Mouse (Mus musculus): ENCODE data around the gene Lgr5.

DNA sequence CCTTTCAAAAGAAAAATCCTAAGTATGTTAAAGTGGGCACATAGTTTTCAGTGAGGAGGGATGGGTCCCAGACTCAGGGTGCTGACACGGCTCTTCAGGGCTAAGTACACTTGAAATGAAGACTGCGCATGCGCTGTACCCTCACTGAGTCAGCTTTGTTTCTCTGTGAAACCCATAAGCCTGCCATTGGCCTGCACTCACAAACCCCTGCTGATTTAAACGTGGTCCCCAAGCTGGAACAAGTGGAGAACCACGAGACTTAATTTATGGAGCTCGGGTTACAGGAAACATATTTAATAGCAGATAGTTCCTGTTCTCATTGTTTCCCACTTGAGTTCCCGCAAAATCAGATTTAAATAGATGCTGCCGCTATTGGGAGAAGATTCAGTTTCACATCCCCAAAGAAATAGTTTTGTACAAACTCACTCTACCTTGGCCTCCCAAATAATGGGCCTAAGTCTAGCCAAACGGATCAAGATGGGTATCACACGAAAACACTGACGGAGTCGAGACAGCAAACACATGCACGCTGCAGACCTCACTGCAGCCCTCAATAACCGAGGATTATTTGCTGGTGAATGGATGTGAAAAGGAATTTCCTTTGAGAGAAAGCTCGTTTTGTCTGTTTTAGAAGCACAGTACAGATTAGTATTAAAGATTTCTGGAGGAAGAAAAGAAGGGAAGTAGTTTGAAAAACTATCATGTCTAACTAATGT is 36.5 kb upstream of the Lgr5 start:
- TF ChIP-seq CTCF (conservative IDR thresholded peaks at IDR 0.05 in 1 of 2, IDR thresholded peaks at IDR 0.05 in 1 of 2; ENCODE audit: low read depth in 2 of 2, low read length in 2 of 2) (no peak), MXI1 (IDR thresholded peaks at IDR 0.05; ENCODE audit: low read depth, low read length) (no peak), POLR2AphosphoS2 (IDR thresholded peaks at IDR 0.05; ENCODE audit: low read depth, low read length) (no peak), POLR2A (IDR thresholded peaks at IDR 0.05; ENCODE audit: low read depth, low read length) (no peak), GABPA (IDR thresholded peaks at IDR 0.05; ENCODE audit: insufficient replicate concordance, low read depth, low read length) (no peak), TCF12 (IDR thresholded peaks at IDR 0.05; ENCODE audit: low read depth, low read length) (no peak), IRF4 (IDR thresholded peaks at IDR 0.05; ENCODE audit: low read depth, low read length) (no peak), EP300 (IDR thresholded peaks at IDR 0.05; ENCODE audit: low read length) (no peak), SIN3A (IDR thresholded peaks at IDR 0.05; ENCODE audit: low read length) (no peak), NRF1 (IDR thresholded peaks at IDR 0.05; ENCODE audit: low read depth, low read length) (no peak), ETS1 (conservative IDR thresholded peaks at IDR 0.05; ENCODE audit: low read depth, low read length) (no peak), MAX (IDR thresholded peaks at IDR 0.05; ENCODE audit: low read length) (no peak)

Data from CH12.LX (cell line).